Mouse (Mus musculus): Measurements from ENCODE around the gene Dcaf8. TPM values are rescaled to one million over a fixed set of nuclear protein-coding genes. Genes with fewer than 3 reads are reported as not detected.
"Not testable (repeated sequence)": the region's sequence is repeated elsewhere in the genome, so short reads cannot be mapped to it uniquely, and the experiment has no call there.

Gene Dcaf8
- total and polyA plus RNA-seq, 3 experiments, result 31.7 to 49.0 (median 45.8) TPM

DNA sequence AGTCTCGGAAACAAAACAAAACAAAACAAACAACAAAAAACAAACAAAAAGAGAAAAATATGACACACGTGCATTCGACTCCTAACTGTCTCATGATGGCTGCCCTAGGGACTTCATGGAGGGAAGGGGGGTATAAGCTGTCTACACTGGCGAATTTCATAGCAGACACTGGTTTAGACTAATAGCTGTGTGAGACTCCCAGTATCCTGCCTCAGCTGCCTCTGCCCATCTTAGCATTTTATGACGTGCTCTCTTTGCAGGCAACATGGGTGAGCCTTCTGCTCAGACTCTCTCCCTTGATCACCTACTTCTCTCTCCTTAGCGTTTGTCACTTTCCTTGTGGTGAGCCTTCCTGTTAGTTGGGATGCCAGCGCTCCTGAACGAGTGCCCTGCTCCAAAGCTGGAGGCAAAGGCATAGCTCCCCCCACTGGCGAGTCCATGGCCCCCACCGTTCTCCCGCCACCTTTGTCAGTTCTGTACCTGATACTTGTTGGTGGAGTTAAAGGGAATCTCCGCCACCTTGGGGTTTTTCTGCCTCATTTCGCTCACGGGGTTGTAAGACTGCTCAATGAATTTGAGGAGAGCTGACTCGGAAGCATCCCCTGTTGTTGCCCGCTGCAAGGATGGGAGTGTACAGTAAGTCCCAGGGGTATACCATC is 95.8 kb downstream of the Dcaf8 start:
- no peak overlapping the region for H3K9ac ChIP-seq (ENCODE audit: control insufficient read depth, low read depth, low read length, poor library complexity, severe bottlenecking)
- H3K79me2 ChIP-seq (ENCODE audit: control insufficient read depth, insufficient read depth, low read length, poor library complexity), result no peaks in the 10 kb centered on the region
- no peak for TF ChIP-seq TAL1 (IDR thresholded peaks at IDR 0.05; ENCODE audit: low read length)
- TF ChIP-seq CTCF (IDR thresholded peaks at IDR 0.05 in 2 of 3, conservative IDR thresholded peaks at IDR 0.05 in 1 of 3; ENCODE audit: control insufficient read depth in 1 of 3, insufficient read depth in 1 of 3, low read depth in 2 of 3, low read length in 3 of 3, poor library complexity in 1 of 3, severe bottlenecking in 1 of 3), result peak in 1 of 3 experiments; percentile 14; a peak in 1 of 6 replicates
- H3K27ac ChIP-seq (ENCODE audit: control insufficient read depth, low read depth, low read length), result no peak overlapping the region
- H3K4me1 ChIP-seq (ENCODE audit: control insufficient read depth in 1 of 2, insufficient read depth in 2 of 2, low read length in 2 of 2), result peaks cover 3 to 10% of the 10 kb centered on the region in 2 experiments; a peak in 1 of 4 replicates
- no peak for DNase-seq (ENCODE audit: low read depth, low spot score)
- H3K4me3 ChIP-seq (ENCODE audit: control insufficient read depth in 1 of 2, insufficient read depth in 1 of 2, low read depth in 2 of 2, low read length in 2 of 2), result no peak overlapping the region
- peaks cover 0 to 5% of the 10 kb centered on the region in 2 experiments; a peak in 1 of 4 replicates for H3K36me3 ChIP-seq (ENCODE audit: control insufficient read depth in 1 of 2, insufficient read depth in 2 of 2, low read length in 2 of 2)
- peaks cover 3 to 14% of the 10 kb centered on the region in 2 experiments; a peak in 3 of 4 replicates for H3K27me3 ChIP-seq (ENCODE audit: control insufficient read depth in 1 of 2, insufficient read depth in 2 of 2, low read length in 2 of 2)
- H3K9me3 ChIP-seq (replicated peaks; ENCODE audit: insufficient read depth, low read length), result no peaks in the 10 kb centered on the region

DNA sequence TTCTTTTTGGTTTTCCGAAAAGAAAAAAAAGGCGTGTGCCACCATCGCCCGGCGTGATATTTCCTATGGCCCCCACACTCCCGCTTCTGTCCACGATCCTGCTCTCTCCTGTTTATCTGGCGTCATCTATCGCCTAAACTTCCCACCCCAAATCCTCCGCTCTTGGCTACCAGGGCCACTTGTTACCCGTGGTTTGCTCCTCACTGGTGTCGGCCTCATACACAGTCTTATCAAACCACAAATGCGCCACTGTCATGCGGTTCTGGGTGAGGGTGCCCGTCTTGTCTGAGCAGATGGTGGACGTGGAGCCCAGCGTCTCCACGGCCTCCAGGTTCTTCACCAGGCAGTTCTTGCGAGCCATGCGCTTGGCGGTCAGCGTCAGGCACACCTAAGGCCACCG is 96.8 kb downstream of the Dcaf8 start:
- not testable (repeated sequence) for H3K36me3 ChIP-seq (ENCODE audit: control insufficient read depth in 1 of 2, insufficient read depth in 2 of 2, low read length in 2 of 2); H3K9me3 ChIP-seq (replicated peaks; ENCODE audit: insufficient read depth, low read length); DNase-seq (ENCODE audit: low read depth, low spot score); H3K9ac ChIP-seq (ENCODE audit: control insufficient read depth, low read depth, low read length, poor library complexity, severe bottlenecking); H3K4me3 ChIP-seq (ENCODE audit: control insufficient read depth in 1 of 2, insufficient read depth in 1 of 2, low read depth in 2 of 2, low read length in 2 of 2); H3K79me2 ChIP-seq (ENCODE audit: control insufficient read depth, insufficient read depth, low read length, poor library complexity); H3K27ac ChIP-seq (ENCODE audit: control insufficient read depth, low read depth, low read length)
- Histone ChIP-seq H3K4me1 (ENCODE audit: control insufficient read depth in 1 of 2, insufficient read depth in 2 of 2, low read length in 2 of 2) (peaks cover 3 to 10% of the 10 kb centered on the region in 2 experiments; a peak in 1 of 4 replicates), H3K27me3 (ENCODE audit: control insufficient read depth in 1 of 2, insufficient read depth in 2 of 2, low read length in 2 of 2) (peaks cover 6 to 14% of the 10 kb centered on the region in 2 experiments; a peak in 3 of 4 replicates)

Other genes with a start within 250 kb of the Dcaf8 start
- gene Slamf6, start 230.6 kb upstream of the Dcaf8 start, total RNA-seq (2012; rRNA removed), result not detected in 2 replicates
- under 1 TPM in 1 of 2 experiments, not detected in 1; 0.01 TPM for gene Slamf6, start 230.6 kb upstream of the Dcaf8 start, polyA plus RNA-seq (2012; ENCODE audit: insufficient read depth in 1 of 2, insufficient read length in 2 of 2, low read depth in 1 of 2, low replicate concordance in 2 of 2, missing spikeins in 1 of 2)
- 0.39 and 0.88 TPM in 2 replicates for gene Vangl2, start 119.6 kb upstream of the Dcaf8 start, total RNA-seq (2012; rRNA removed)
- gene Vangl2, start 119.6 kb upstream of the Dcaf8 start, polyA plus RNA-seq (2012; ENCODE audit: insufficient read depth in 1 of 2, insufficient read length in 2 of 2, low read depth in 1 of 2, low replicate concordance in 2 of 2, missing spikeins in 1 of 2), result 1 to 10 TPM in 1 of 2 experiments, not detected in 1; 3.0 TPM
- not detected in 2 replicates for gene Nhlh1, start 90.5 kb upstream of the Dcaf8 start, total RNA-seq (2012; rRNA removed)
- gene Nhlh1, start 90.5 kb upstream of the Dcaf8 start, polyA plus RNA-seq (2012; ENCODE audit: insufficient read depth in 1 of 2, insufficient read length in 2 of 2, low read depth in 1 of 2, low replicate concordance in 2 of 2, missing spikeins in 1 of 2), result not detected
- 90.8 and 92.3 TPM in 2 replicates for gene Copa, start 65.6 kb upstream of the Dcaf8 start, total RNA-seq (2012; rRNA removed)
- gene Copa, start 65.6 kb upstream of the Dcaf8 start, polyA plus RNA-seq (2012; ENCODE audit: insufficient read depth in 1 of 2, insufficient read length in 2 of 2, low read depth in 1 of 2, low replicate concordance in 2 of 2, missing spikeins in 1 of 2), result 100 to 1,000 TPM in 1 of 2 experiments, 10 to 100 TPM in 1; 81.2 to 118 TPM
- 9.6 and 9.9 TPM in 2 replicates for gene Ncstn, start 65.3 kb upstream of the Dcaf8 start, total RNA-seq (2012; rRNA removed)
- gene Ncstn, start 65.3 kb upstream of the Dcaf8 start, polyA plus RNA-seq (2012; ENCODE audit: insufficient read depth in 1 of 2, insufficient read length in 2 of 2, low read depth in 1 of 2, low replicate concordance in 2 of 2, missing spikeins in 1 of 2), result 10 to 100 TPM in 1 of 2 experiments, not detected in 1; 38.5 TPM
- 26.3 and 27.7 TPM in 2 replicates for gene Pex19, start 21.3 kb upstream of the Dcaf8 start, total RNA-seq (2012; rRNA removed)
- 10 to 100 TPM in 1 of 2 experiments, not detected in 1; 53.6 TPM for gene Pex19, start 21.3 kb upstream of the Dcaf8 start, polyA plus RNA-seq (2012; ENCODE audit: insufficient read depth in 1 of 2, insufficient read length in 2 of 2, low read depth in 1 of 2, low replicate concordance in 2 of 2, missing spikeins in 1 of 2)
- gene Pea15a, start 58.7 kb downstream of the Dcaf8 start, total RNA-seq (2012; rRNA removed), result 2.4 and 3.0 TPM in 2 replicates
- 1 to 10 TPM in 1 of 2 experiments, not detected in 1; 7.5 TPM for gene Pea15a, start 58.7 kb downstream of the Dcaf8 start, polyA plus RNA-seq (2012; ENCODE audit: insufficient read depth in 1 of 2, insufficient read length in 2 of 2, low read depth in 1 of 2, low replicate concordance in 2 of 2, missing spikeins in 1 of 2)
- gene Casq1, start 71.8 kb downstream of the Dcaf8 start, total RNA-seq (2012; rRNA removed), result not detected in 2 replicates
- under 1 TPM in 1 of 2 experiments, not detected in 1; 0.21 TPM for gene Casq1, start 71.8 kb downstream of the Dcaf8 start, polyA plus RNA-seq (2012; ENCODE audit: insufficient read depth in 1 of 2, insufficient read length in 2 of 2, low read depth in 1 of 2, low replicate concordance in 2 of 2, missing spikeins in 1 of 2)
- not detected in 2 replicates for gene Atp1a4, start 110.3 kb downstream of the Dcaf8 start, total RNA-seq (2012; rRNA removed)
- gene Atp1a4, start 110.3 kb downstream of the Dcaf8 start, polyA plus RNA-seq (2012; ENCODE audit: insufficient read depth in 1 of 2, insufficient read length in 2 of 2, low read depth in 1 of 2, low replicate concordance in 2 of 2, missing spikeins in 1 of 2), result not detected
- gene Igsf8, start 113.6 kb downstream of the Dcaf8 start, total RNA-seq (2012; rRNA removed), result 65.2 and 88.0 TPM in 2 replicates
- 10 to 100 TPM in 1 of 2 experiments, not detected in 1; 97.2 TPM for gene Igsf8, start 113.6 kb downstream of the Dcaf8 start, polyA plus RNA-seq (2012; ENCODE audit: insufficient read depth in 1 of 2, insufficient read length in 2 of 2, low read depth in 1 of 2, low replicate concordance in 2 of 2, missing spikeins in 1 of 2)
- gene Atp1a2, start 150.0 kb downstream of the Dcaf8 start, total RNA-seq (2012; rRNA removed), result 0.10 TPM in 1 of 2 replicates, not detected in the other
- under 1 TPM in 1 of 2 experiments, not detected in 1; 0.04 TPM for gene Atp1a2, start 150.0 kb downstream of the Dcaf8 start, polyA plus RNA-seq (2012; ENCODE audit: insufficient read depth in 1 of 2, insufficient read length in 2 of 2, low read depth in 1 of 2, low replicate concordance in 2 of 2, missing spikeins in 1 of 2)
- gene Kcnj9, start 181.2 kb downstream of the Dcaf8 start, total RNA-seq (2012; rRNA removed), result not detected in 2 replicates
- gene Kcnj9, start 181.2 kb downstream of the Dcaf8 start, polyA plus RNA-seq (2012; ENCODE audit: insufficient read depth in 1 of 2, insufficient read length in 2 of 2, low read depth in 1 of 2, low replicate concordance in 2 of 2, missing spikeins in 1 of 2), result under 1 TPM in 1 of 2 experiments, not detected in 1; 0.08 TPM
- gene Kcnj10, start 193.1 kb downstream of the Dcaf8 start, total RNA-seq (2012; rRNA removed), result 0.03 and 0.04 TPM in 2 replicates
- gene Kcnj10, start 193.1 kb downstream of the Dcaf8 start, polyA plus RNA-seq (2012; ENCODE audit: insufficient read depth in 1 of 2, insufficient read length in 2 of 2, low read depth in 1 of 2, low replicate concordance in 2 of 2, missing spikeins in 1 of 2), result under 1 TPM in 1 of 2 experiments, not detected in 1; 0.72 TPM
- 8.3 and 8.6 TPM in 2 replicates for gene Pigm, start 228.5 kb downstream of the Dcaf8 start, total RNA-seq (2012; rRNA removed)
- 10 to 100 TPM in 1 of 2 experiments, not detected in 1; 11.3 TPM for gene Pigm, start 228.5 kb downstream of the Dcaf8 start, polyA plus RNA-seq (2012; ENCODE audit: insufficient read depth in 1 of 2, insufficient read length in 2 of 2, low read depth in 1 of 2, low replicate concordance in 2 of 2, missing spikeins in 1 of 2)

Data from MEL (cell line).